ENCODE assay signal across 24 mouse cellular contexts in the genomic region with DNA sequence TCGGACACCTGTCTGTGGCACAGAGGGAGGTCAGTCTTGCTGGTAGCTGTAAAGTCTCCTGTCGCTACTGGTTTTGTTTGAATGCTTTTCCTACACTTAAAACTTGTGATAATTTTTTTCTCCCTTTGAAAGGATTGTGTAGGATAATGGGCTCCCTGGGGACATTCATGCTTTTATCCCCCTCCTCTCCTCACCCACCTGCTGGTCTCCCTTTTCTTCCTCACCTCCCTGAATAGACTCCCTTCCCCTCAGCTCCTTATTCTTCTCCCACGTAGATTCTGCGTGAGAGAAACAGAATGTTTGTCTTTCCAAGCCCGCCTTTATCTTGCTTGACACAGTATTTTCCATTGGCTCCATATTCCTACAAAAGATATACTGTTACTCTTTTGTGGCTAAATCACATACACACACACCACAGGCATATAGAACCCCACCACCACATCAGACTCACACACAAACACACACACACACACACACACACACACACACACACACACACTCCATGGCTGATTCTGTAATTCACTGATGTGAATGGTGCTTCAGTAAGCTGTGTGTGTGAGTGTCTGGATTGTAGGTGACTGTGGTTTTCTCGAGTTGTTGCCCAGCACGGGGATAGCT. TPM values are rescaled to one million over a fixed set of nuclear protein-coding genes. Genes with fewer than 3 reads are reported as not detected.
DNase-seq lines count a peak whose midpoint lies in the region; ATAC-seq and TF ChIP-seq lines count a peak whose summit lies in the region.
"Had no signal": no experiment of that assay in that cellular context is flagged by ENCODE, and none has a peak within 500 bp of the region (broad histone marks: within the 10 kb centered on the region; RNA-seq: fewer than 3 reads in every experiment).

No protein-coding gene starts in this region.

- 0 out of 2 replicates have a peak, but pooled peaks have one; percentile 19 for ATAC-seq in heart, embryonic 14.5 days (ENCODE audit: insufficient number of reproducible peaks, insufficient read depth, low FRiP score, low read depth)
- ATAC-seq in neural tube, embryonic 12.5 days (ENCODE audit: low FRiP score, low read depth): 0 out of 2 replicates have a peak, but pooled peaks have one; percentile 30
- ATAC-seq in neural tube, embryonic 15.5 days (ENCODE audit: low FRiP score): no peak
- peak; percentile 9; the same call in 1 of the 2 replicates for ATAC-seq in forebrain, embryonic 16.5 days
- ATAC-seq in stomach, postnatal 0 days (ENCODE audit: low FRiP score, low TSS enrichment): no peak
- ATAC-seq: activated CD4-positive, CD25-positive, alpha-beta regulatory T cell, adult 4 months; liver, embryonic 12.5 days; liver, postnatal 0 days had no signal

- no peaks in the 10 kb centered on the region for H3K9me3 ChIP-seq in heart, embryonic 14.5 days (ENCODE audit: control insufficient read depth, low read length)
- no peaks in the 10 kb centered on the region for H3K9me3 ChIP-seq in neural tube, embryonic 12.5 days
- no peaks in the 10 kb centered on the region for H3K9me3 ChIP-seq in neural tube, embryonic 15.5 days (replicated peaks)
- no peaks in the 10 kb centered on the region for H3K9me3 ChIP-seq in forebrain, embryonic 16.5 days (ENCODE audit: control insufficient read depth, low read length)
- no peaks in the 10 kb centered on the region for H3K9me3 ChIP-seq in stomach, postnatal 0 days (ENCODE audit: control insufficient read depth, low read length)
- H3K9me3 ChIP-seq: heart, embryonic 12.5 days; hindbrain, embryonic 10.5 days; hindbrain, embryonic 15.5 days; limb, embryonic 13.5 days; liver, embryonic 12.5 days had no signal

- H3K4me1 ChIP-seq in heart, embryonic 14.5 days (ENCODE audit: control insufficient read depth in 2 of 2, insufficient read depth in 2 of 2, low read length in 2 of 2): peaks cover 4 to 14% of the 10 kb centered on the region in 2 experiments; a peak in 3 of 4 replicates
- H3K4me1 ChIP-seq in neural tube, embryonic 12.5 days: peaks cover 6% of the 10 kb centered on the region; the same call in 1 of the 2 replicates
- H3K4me1 ChIP-seq in neural tube, embryonic 15.5 days: no peaks in the 10 kb centered on the region
- peaks cover 7% of the 10 kb centered on the region for H3K4me1 ChIP-seq in forebrain, embryonic 16.5 days (replicated peaks; ENCODE audit: control insufficient read depth, insufficient read depth, low read length)
- H3K4me1 ChIP-seq in stomach, postnatal 0 days (replicated peaks; ENCODE audit: control insufficient read depth, insufficient read depth): no peaks in the 10 kb centered on the region
- H3K4me1 ChIP-seq: hindbrain, embryonic 15.5 days; liver, embryonic 12.5 days had no signal

- no peak overlapping the region for H3K4me2 ChIP-seq in heart, embryonic 14.5 days (ENCODE audit: low read length)
- no peak overlapping the region for H3K4me2 ChIP-seq in neural tube, embryonic 12.5 days (replicated peaks)
- no peak overlapping the region for H3K4me2 ChIP-seq in neural tube, embryonic 15.5 days
- H3K4me2 ChIP-seq in forebrain, embryonic 16.5 days (ENCODE audit: low read length): no peak overlapping the region
- H3K4me2 ChIP-seq in stomach, postnatal 0 days (replicated peaks; ENCODE audit: low read depth): no peak overlapping the region
- H3K4me2 ChIP-seq: heart, embryonic 12.5 days; hindbrain, embryonic 15.5 days; limb, embryonic 13.5 days; liver, embryonic 12.5 days had no signal

- no peak for DNase-seq in heart, postnatal 36 days
- no peak for DNase-seq in right cerebral cortex, postnatal 10 days (ENCODE audit: low spot score in 2 of 2)
- no peak for DNase-seq in stomach, postnatal 0 days (ENCODE audit: low spot score)
- DNase-seq: adrenal gland, adult 8-10 months; cerebellum, adult 9-10 months; cerebellum, postnatal 36 days; heart, adult 2 months; heart, postnatal 10 days; kidney, adult 2 months; kidney, postnatal 36 days; liver, postnatal 0 days; lung, postnatal 36 days had no signal

- H3K27me3 ChIP-seq in heart, embryonic 14.5 days (ENCODE audit: control insufficient read depth, insufficient read depth, low read length): no peaks in the 10 kb centered on the region
- no peaks in the 10 kb centered on the region for H3K27me3 ChIP-seq in neural tube, embryonic 12.5 days (replicated peaks)
- H3K27me3 ChIP-seq in neural tube, embryonic 15.5 days (replicated peaks): no peaks in the 10 kb centered on the region
- H3K27me3 ChIP-seq in forebrain, embryonic 16.5 days (replicated peaks; ENCODE audit: control insufficient read depth, insufficient read depth, low read length): no peaks in the 10 kb centered on the region
- H3K27me3 ChIP-seq in stomach, postnatal 0 days (ENCODE audit: control insufficient read depth, insufficient read depth, low read length): no peaks in the 10 kb centered on the region
- H3K27me3 ChIP-seq: heart, embryonic 12.5 days; hindbrain, embryonic 15.5 days; limb, embryonic 13.5 days; liver, embryonic 12.5 days had no signal

- intact Hi-C loops in heart, postnatal 36 days (cut with DNase I): no loop called here

- no peak overlapping the region for H3K9ac ChIP-seq in heart, embryonic 14.5 days (ENCODE audit: low read length)
- H3K9ac ChIP-seq in neural tube, embryonic 12.5 days: no peak overlapping the region
- H3K9ac ChIP-seq in neural tube, embryonic 15.5 days (replicated peaks): no peak overlapping the region
- no peak overlapping the region for H3K9ac ChIP-seq in forebrain, embryonic 16.5 days (replicated peaks; ENCODE audit: low read depth, low read length)
- H3K9ac ChIP-seq in stomach, postnatal 0 days (ENCODE audit: low read length): no peak overlapping the region
- H3K9ac ChIP-seq: heart, embryonic 12.5 days; hindbrain, embryonic 15.5 days; limb, embryonic 13.5 days; liver, embryonic 12.5 days; liver, postnatal 0 days had no signal

- no peak for TF ChIP-seq CTCF in stomach, postnatal 0 days (IDR thresholded peaks at IDR 0.05; ENCODE audit: low read depth)

- 46% methylated on average over 7 of the region's 7 CpGs for WGBS in heart, embryonic 14.5 days
- 24% methylated on average over 7 of the region's 7 CpGs for WGBS in neural tube, embryonic 12.5 days
- 31% methylated on average over 7 of the region's 7 CpGs for WGBS in neural tube, embryonic 15.5 days
- WGBS in forebrain, embryonic 16.5 days: 18% methylated on average over 7 of the region's 7 CpGs
- 44% methylated on average over 7 of the region's 7 CpGs for WGBS in stomach, postnatal 0 days

- no peak overlapping the region for H3K27ac ChIP-seq in heart, embryonic 14.5 days (replicated peaks in 1 of 2; ENCODE audit: control insufficient read depth in 1 of 2, insufficient read depth in 1 of 2, low read depth in 2 of 2, low read length in 2 of 2)
- no peak overlapping the region for H3K27ac ChIP-seq in neural tube, embryonic 12.5 days
- no peak overlapping the region for H3K27ac ChIP-seq in neural tube, embryonic 15.5 days (replicated peaks)
- H3K27ac ChIP-seq in forebrain, embryonic 16.5 days (ENCODE audit: low read length): no peak overlapping the region
- H3K27ac ChIP-seq in stomach, postnatal 0 days (replicated peaks): no peak overlapping the region
- H3K27ac ChIP-seq: heart, adult 2 months; hindbrain, embryonic 10.5 days; hindbrain, embryonic 15.5 days; layer of hippocampus, adult 2 months; left cerebral cortex, adult 2 months; limb, embryonic 13.5 days; liver, embryonic 12.5 days had no signal

- no peak overlapping the region for H3K4me3 ChIP-seq in heart, embryonic 14.5 days (ENCODE audit: control insufficient read depth in 1 of 2, insufficient read depth in 1 of 2, low read depth in 1 of 2, low read length in 2 of 2)
- H3K4me3 ChIP-seq in neural tube, embryonic 12.5 days: no peak overlapping the region
- H3K4me3 ChIP-seq in neural tube, embryonic 15.5 days (replicated peaks): no peak overlapping the region
- no peak overlapping the region for H3K4me3 ChIP-seq in forebrain, embryonic 16.5 days (replicated peaks; ENCODE audit: low read length)
- no peak overlapping the region for H3K4me3 ChIP-seq in stomach, postnatal 0 days (ENCODE audit: low read depth, low read length)
- H3K4me3 ChIP-seq: heart, adult 2 months; heart, embryonic 12.5 days; hindbrain, embryonic 10.5 days; hindbrain, embryonic 15.5 days; layer of hippocampus, adult 2 months; left cerebral cortex, adult 2 months; limb, embryonic 13.5 days; liver, embryonic 12.5 days had no signal

- no peaks in the 10 kb centered on the region for H3K36me3 ChIP-seq in heart, embryonic 14.5 days (ENCODE audit: control insufficient read depth, insufficient read depth, low read length)
- no peaks in the 10 kb centered on the region for H3K36me3 ChIP-seq in neural tube, embryonic 12.5 days
- no peaks in the 10 kb centered on the region for H3K36me3 ChIP-seq in neural tube, embryonic 15.5 days
- no peaks in the 10 kb centered on the region for H3K36me3 ChIP-seq in forebrain, embryonic 16.5 days (ENCODE audit: control insufficient read depth, insufficient read depth)
- H3K36me3 ChIP-seq in stomach, postnatal 0 days (ENCODE audit: control insufficient read depth, insufficient read depth, low read length): no peaks in the 10 kb centered on the region
- H3K36me3 ChIP-seq: heart, embryonic 12.5 days; hindbrain, embryonic 10.5 days; hindbrain, embryonic 15.5 days; limb, embryonic 13.5 days; liver, embryonic 12.5 days had no signal

- TF ChIP-seq EP300 in stomach, postnatal 0 days (optimal IDR thresholded peaks at IDR 0.05): no peak

RNA-seq across cellular contexts. Expression of gene 3110009E18Rik, which starts 18.0 kb away (rescaled TPM):
- 11.1 and 12.4 TPM in 2 replicates for polyA plus RNA-seq in heart, embryonic 14.5 days (2014; fragmentation: Nextera tagmentation; extraction: Ambion mirVana)
- 1 to 10 TPM; 4.3 to 7.5 TPM for total RNA-seq in heart, postnatal 36 days (2021)
- 15.8 and 18.6 TPM in 2 replicates for polyA plus RNA-seq in neural tube, embryonic 12.5 days (2016; fragmentation: Nextera tagmentation; extraction: Ambion mirVana)
- 17.3 and 17.9 TPM in 2 replicates for polyA plus RNA-seq in neural tube, embryonic 15.5 days (2015; fragmentation: Nextera tagmentation; extraction: Ambion mirVana)
- 22.8 and 28.6 TPM in 2 replicates for polyA plus RNA-seq in forebrain, embryonic 16.5 days (2015; fragmentation: Nextera tagmentation; extraction: Ambion mirVana)
- 10.1 and 11.9 TPM in 2 replicates for polyA plus RNA-seq in stomach, postnatal 0 days (2015; fragmentation: Nextera tagmentation; extraction: Ambion mirVana)

RNA-seq across cellular contexts. Expression of gene Dbi, which starts 18.2 kb away (rescaled TPM):
- 768 and 775 TPM in 2 replicates for polyA plus RNA-seq in heart, embryonic 14.5 days (2014; fragmentation: Nextera tagmentation; extraction: Ambion mirVana)
- total RNA-seq in heart, postnatal 36 days (2021): 100 to 1,000 TPM; 268 to 306 TPM
- polyA plus RNA-seq in neural tube, embryonic 12.5 days (2016; fragmentation: Nextera tagmentation; extraction: Ambion mirVana): 1,341 and 1,419 TPM in 2 replicates
- polyA plus RNA-seq in neural tube, embryonic 15.5 days (2015; fragmentation: Nextera tagmentation; extraction: Ambion mirVana): 1,502 and 1,904 TPM in 2 replicates
- polyA plus RNA-seq in forebrain, embryonic 16.5 days (2015; fragmentation: Nextera tagmentation; extraction: Ambion mirVana): 1,146 and 1,367 TPM in 2 replicates
- 1,663 and 1,741 TPM in 2 replicates for polyA plus RNA-seq in stomach, postnatal 0 days (2015; fragmentation: Nextera tagmentation; extraction: Ambion mirVana)

Comparison
In these comparisons a context has a peak if more than half of its experiments do, and no peak if none do; other contexts are left out.
1. ATAC-seq: peak in heart, embryonic 14.5 days (single experiment), neural tube, embryonic 12.5 days (single experiment) and forebrain, embryonic 16.5 days (single experiment); none in neural tube, embryonic 15.5 days (single experiment) and stomach, postnatal 0 days (single experiment).